Mouse (Mus musculus) limb, embryonic 11.5 days (tissue): Measurements from ENCODE around the gene Ccdc105. TPM values are rescaled to one million over a fixed set of nuclear protein-coding genes. Genes with fewer than 3 reads are reported as not detected.

Experiments
- ATAC-seq: fragments of 200-750 bp; cut with Nextera tagmentation; 2 replicates; pipeline ENCODE4 v1.8.0; 2017; ENCODE audit warnings: low read depth; ENCODE audit not compliant: insufficient number of reproducible peaks, low FRiP score, low TSS enrichment
- DNase-seq: peaks from one replicate; pipeline ENCODE4 v3.0.0-alpha.2; 2015; ENCODE audit warnings: low spot score
- H3K27ac ChIP-seq: fragments of 300-500 bp; sonication (generic); replicated peaks from 2 replicates; pipeline ENCODE4 v1.5.1; 2014; ENCODE audit warnings: low read depth, mild to moderate bottlenecking, low read length
- H3K27me3 ChIP-seq: fragments of 300-500 bp; sonication (generic); 2 replicates; pipeline ENCODE4 v1.6.1; 2014; ENCODE audit warnings: mild to moderate bottlenecking, low read length, mixed read lengths; ENCODE audit not compliant: control insufficient read depth, insufficient read depth
- H3K36me3 ChIP-seq: fragments of 300-500 bp; sonication (generic); 2 replicates; pipeline ENCODE4 v1.6.1; 2014; ENCODE audit warnings: mild to moderate bottlenecking, low read length, moderate library complexity, mixed read lengths; ENCODE audit not compliant: control insufficient read depth, insufficient read depth
- H3K4me1 ChIP-seq: fragments of 300-500 bp; sonication (generic); 2 replicates; pipeline ENCODE4 v1.6.1; 2014; ENCODE audit warnings: low read length, mixed read lengths; ENCODE audit not compliant: control insufficient read depth, insufficient read depth
- H3K4me2 ChIP-seq: fragments of 300-500 bp; sonication (generic); 2 replicates; pipeline ENCODE4 v1.6.1; 2014; ENCODE audit warnings: low read depth, mild to moderate bottlenecking, moderate library complexity; ENCODE audit not compliant: severe bottlenecking
- H3K4me3 ChIP-seq: fragments of 300-500 bp; sonication (generic); 2 replicates; pipeline ENCODE4 v1.5.1; 2014; ENCODE audit warnings: low read depth, low read length
- H3K9ac ChIP-seq: fragments of 300-500 bp; sonication (generic); 2 replicates; pipeline ENCODE4 v1.6.1; 2014; ENCODE audit warnings: mild to moderate bottlenecking, low read length
- H3K9me3 ChIP-seq: fragments of 300-500 bp; sonication (generic); 2 replicates; pipeline ENCODE4 v1.6.1; 2016; ENCODE audit warnings: low read length; ENCODE audit not compliant: control insufficient read depth
- WGBS: fragments of 180-500 bp; shearing (Covaris S2); extraction: QIAGEN DNeasy Blood & Tissue Kit; methylation state at CpG from one replicate; pipeline ENCODE4 v1.1.7; 2014; 5-methylcytosine and 5-hydroxymethylcytosine counted together
- polyA plus RNA-seq: library from polyadenylated mRNA; unstranded; fragments of >200 nt; fragmentation: Nextera tagmentation; extraction: Ambion mirVana; gene quantifications from 2 replicates; pipeline ENCODE4 v1.2.1, GENCODE M21; 2014

Gene Ccdc105
- polyA plus RNA-seq, 1 experiment from 2014 or later = not detected

DNA sequence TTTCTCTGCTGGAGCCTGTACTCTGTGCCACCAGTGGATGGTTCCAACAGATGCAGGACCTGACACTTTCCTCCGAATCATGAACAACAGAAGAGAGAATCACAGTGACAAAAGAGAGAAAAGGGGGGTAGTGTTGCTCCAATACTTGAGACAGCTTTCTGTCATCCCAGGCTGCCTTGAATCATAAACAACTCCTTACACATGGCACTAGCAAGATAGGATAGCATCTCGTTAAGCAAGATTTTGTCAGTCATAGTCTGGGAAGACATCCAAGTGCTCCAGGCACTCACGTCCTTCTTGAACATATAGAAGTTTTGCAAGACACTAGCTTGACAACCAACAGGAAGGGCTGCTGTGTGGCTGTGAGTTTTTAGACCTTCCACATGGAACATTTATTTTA lies 25.8 kb downstream of the Ccdc105 start:
- DNase-seq (no peak), ATAC-seq (no peak)
- no peaks in the 10 kb centered on the region for H3K27me3 ChIP-seq
- no peak overlapping the region for H3K4me3 ChIP-seq
- no peaks in the 10 kb centered on the region for H3K36me3 ChIP-seq
- H3K27ac ChIP-seq = no peak overlapping the region
- H3K4me1 ChIP-seq = no peaks in the 10 kb centered on the region
- no peaks in the 10 kb centered on the region for H3K9me3 ChIP-seq
- 74% methylated on average over 3 of the region's 3 CpGs for WGBS
- no peak overlapping the region for H3K4me2 ChIP-seq
- H3K9ac ChIP-seq = no peak overlapping the region

GRCm38 (mm10) chr10:78723416-78723815 lies 29.4 kb downstream of the Ccdc105 start:
- H3K9ac ChIP-seq = no peak overlapping the region
- no peaks in the 10 kb centered on the region for H3K4me1 ChIP-seq
- peak; percentile 51; the same call in 1 of the 2 replicates for ATAC-seq
- H3K27ac ChIP-seq = no peak overlapping the region
- H3K4me2 ChIP-seq = no peak overlapping the region
- H3K4me3 ChIP-seq = no peak overlapping the region
- peak; percentile 28 for DNase-seq
- no peaks in the 10 kb centered on the region for H3K9me3 ChIP-seq
- whole genome bisulfite sequencing = 6% methylated on average over 2 of the region's 2 CpGs
- H3K27me3 ChIP-seq = no peaks in the 10 kb centered on the region
- H3K36me3 ChIP-seq = no peaks in the 10 kb centered on the region

DNA sequence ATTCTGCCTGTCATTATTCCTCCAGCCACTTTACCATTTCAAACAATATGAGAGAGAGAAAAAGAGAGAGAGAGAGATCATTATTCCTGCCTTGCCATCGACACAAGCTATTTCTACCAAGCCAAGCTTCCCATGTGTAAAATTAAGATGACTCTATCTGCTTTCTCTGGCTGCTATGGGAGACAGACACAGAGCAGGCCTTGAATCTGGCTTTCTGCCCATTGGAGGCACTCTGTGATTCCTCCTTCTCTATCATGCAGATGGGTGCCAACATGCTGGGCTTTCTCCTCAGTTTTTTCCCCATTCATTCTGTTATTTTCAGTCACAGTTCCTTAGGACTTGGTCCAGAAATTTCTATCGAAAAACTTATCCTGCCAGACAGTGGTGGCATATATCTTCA lies 30.2 kb downstream of the Ccdc105 start:
- ATAC-seq (no peak), DNase-seq (no peak)
- H3K4me2 ChIP-seq = no peak overlapping the region
- WGBS = 95% methylated on average over 2 of the region's 2 CpGs
- H3K4me3 ChIP-seq = no peak overlapping the region
- no peaks in the 10 kb centered on the region for H3K9me3 ChIP-seq
- H3K27me3 ChIP-seq = no peaks in the 10 kb centered on the region
- H3K36me3 ChIP-seq = no peaks in the 10 kb centered on the region
- H3K27ac ChIP-seq = no peak overlapping the region
- H3K4me1 ChIP-seq = no peaks in the 10 kb centered on the region
- H3K9ac ChIP-seq = no peak overlapping the region

- no peak for DNase-seq
- Histone ChIP-seq H3K27ac (no peak overlapping the region), H3K9me3 (no peaks in the 10 kb centered on the region), H3K4me3 (no peak overlapping the region), H3K4me2 (no peak overlapping the region), H3K36me3 (no peaks in the 10 kb centered on the region), H3K9ac (no peak overlapping the region), H3K27me3 (no peaks in the 10 kb centered on the region), H3K4me1 (no peaks in the 10 kb centered on the region)
- WGBS = 86% methylated on average over 5 of the region's 5 CpGs
- no peak for ATAC-seq
Observed at GRCm38 (mm10) chr10:78722036-78722435, 30.8 kb downstream of the Ccdc105 start.

GRCm38 (mm10) chr10:78718056-78718455 lies 34.8 kb downstream of the Ccdc105 start, which contains the start of gene Casp14:
Casp14 (minus strand) TSS chr10:78718294.
- Histone ChIP-seq H3K4me2 (no peak within 1 kb of the TSS), H3K27ac (no peak within 1 kb of the TSS), H3K9me3 (no peaks in the 10 kb centered on the region), H3K27me3 (no peaks in the 10 kb centered on the region), H3K4me1 (no peaks in the 10 kb centered on the region), H3K9ac (no peak within 1 kb of the TSS), H3K4me3 (no peak within 1 kb of the TSS), H3K36me3 (no peaks in the 10 kb centered on the region)
- no peak for ATAC-seq
- no peak for DNase-seq
- 65% methylated on average over 11 of the region's 11 CpGs for WGBS

- Histone ChIP-seq H3K9ac (no peak overlapping the region), H3K4me1 (no peaks in the 10 kb centered on the region), H3K27ac (no peak overlapping the region), H3K4me2 (no peak overlapping the region), H3K27me3 (no peaks in the 10 kb centered on the region), H3K36me3 (no peaks in the 10 kb centered on the region), H3K9me3 (no peaks in the 10 kb centered on the region), H3K4me3 (no peak overlapping the region)
- no peak for DNase-seq
- ATAC-seq = no peak
Observed at GRCm38 (mm10) chr10:78716231-78716630, 36.6 kb downstream of the Ccdc105 start.

- ATAC-seq (no peak), DNase-seq (no peak)
- no peak overlapping the region for H3K27ac ChIP-seq
- H3K4me2 ChIP-seq = no peak overlapping the region
- H3K27me3 ChIP-seq = no peaks in the 10 kb centered on the region
- 93% methylated on average over 7 of the region's 7 CpGs for WGBS
- H3K9ac ChIP-seq = no peak overlapping the region
- no peaks in the 10 kb centered on the region for H3K36me3 ChIP-seq
- no peaks in the 10 kb centered on the region for H3K9me3 ChIP-seq
- H3K4me3 ChIP-seq = no peak overlapping the region
- H3K4me1 ChIP-seq = no peaks in the 10 kb centered on the region
Observed at GRCm38 (mm10) chr10:78715156-78715555, 37.7 kb downstream of the Ccdc105 start.

DNA sequence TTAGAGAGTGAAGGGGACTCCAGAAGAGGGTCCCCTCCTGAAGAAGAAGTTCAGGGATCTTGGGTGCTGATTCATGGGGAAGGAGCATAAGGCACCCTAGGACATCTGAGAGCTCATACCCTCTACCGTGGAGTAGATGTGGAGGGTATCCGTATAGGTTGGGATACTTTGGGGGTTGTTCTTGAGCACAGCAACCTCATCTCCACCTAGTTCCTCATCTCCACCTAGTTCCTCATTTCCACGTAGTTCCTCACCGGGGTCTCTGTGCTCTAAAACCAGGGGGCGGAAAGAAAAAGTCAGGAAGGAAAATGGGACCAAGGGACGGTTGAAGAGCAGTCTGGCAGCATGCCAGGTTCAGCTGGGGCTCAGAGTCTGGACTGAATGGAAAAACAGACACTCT lies 38.7 kb downstream of the Ccdc105 start:
- no peak for ATAC-seq
- no peaks in the 10 kb centered on the region for H3K4me1 ChIP-seq
- WGBS = 91% methylated on average over 6 of the region's 6 CpGs

DNA sequence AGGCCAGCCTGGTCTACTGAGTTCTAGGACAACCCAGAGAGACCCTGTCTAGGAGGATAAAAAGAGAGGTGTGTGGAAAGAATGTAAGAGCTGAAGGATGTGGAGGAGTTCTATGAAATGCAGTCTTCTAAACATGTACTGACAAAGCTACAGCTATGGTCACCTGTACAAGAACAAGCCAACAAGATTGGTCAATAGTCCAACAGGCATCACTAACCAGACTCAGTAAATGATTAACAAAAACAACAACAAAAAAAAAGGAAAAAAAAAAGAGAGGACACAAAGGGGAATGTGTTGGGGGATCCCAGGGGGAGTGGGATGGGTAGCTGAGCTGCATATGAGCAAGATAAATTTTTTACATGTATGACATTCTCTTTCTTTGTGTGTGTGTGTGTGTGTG lies 42.2 kb downstream of the Ccdc105 start:
- Histone ChIP-seq H3K9ac (no peak overlapping the region), H3K27ac (no peak overlapping the region)
- no peak for ATAC-seq

More for the DNA sequence above, 38.7 kb downstream of the Ccdc105 start:
- Histone ChIP-seq H3K27ac (no peak overlapping the region), H3K9ac (no peak overlapping the region), H3K9me3 (no peaks in the 10 kb centered on the region), H3K36me3 (no peaks in the 10 kb centered on the region), H3K4me2 (no peak overlapping the region), H3K4me3 (no peak overlapping the region), H3K27me3 (no peaks in the 10 kb centered on the region)
- DNase-seq = no peak

More for the DNA sequence above, 42.2 kb downstream of the Ccdc105 start:
- H3K4me2 ChIP-seq = no peak overlapping the region
- H3K4me3 ChIP-seq = no peak overlapping the region
- H3K4me1 ChIP-seq = no peaks in the 10 kb centered on the region
- H3K36me3 ChIP-seq = no peaks in the 10 kb centered on the region
- DNase-seq = no peak
- H3K9me3 ChIP-seq = no peaks in the 10 kb centered on the region
- no peaks in the 10 kb centered on the region for H3K27me3 ChIP-seq
